Comparison of ENCODE assay signal across 7 mouse cellular contexts in the genomic region with DNA sequence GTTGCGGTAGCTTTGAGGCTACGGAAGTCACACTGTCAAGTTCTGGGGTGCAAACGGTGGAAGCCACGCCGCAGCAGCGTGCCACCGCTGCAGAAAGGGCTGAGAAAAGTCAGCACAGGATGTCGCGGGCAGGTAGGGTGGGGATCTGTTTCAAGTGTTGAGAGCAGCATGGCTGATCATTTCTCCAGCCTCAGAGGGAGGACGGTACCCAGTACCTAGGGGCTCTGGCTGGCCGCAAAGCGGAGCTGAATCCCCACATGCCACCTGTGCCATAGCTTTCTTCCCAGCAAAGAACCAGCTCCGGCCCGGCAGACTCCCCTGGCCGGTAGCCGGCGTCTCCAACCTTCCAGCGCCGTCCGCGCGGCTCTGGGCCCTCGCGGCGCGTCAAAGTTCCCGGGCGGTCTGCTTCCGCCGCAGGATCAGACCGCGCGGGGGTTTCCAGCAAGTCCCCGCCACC. TPM values are rescaled to one million over a fixed set of nuclear protein-coding genes. Genes with fewer than 3 reads are reported as not detected.
DNase-seq lines count a peak whose midpoint lies in the region; ATAC-seq and TF ChIP-seq lines count a peak whose summit lies in the region.

No protein-coding gene starts in this region.

- peak overlapping the region; percentile 94 for H3K4me3 ChIP-seq in neural tube, embryonic 11.5 days (ENCODE audit: low read depth, low read length)
- peak overlapping the region; percentile 82 for H3K4me3 ChIP-seq in embryonic facial prominence, embryonic 14.5 days (ENCODE audit: low read depth, low read length)
- peak overlapping the region; percentile 93 for H3K4me3 ChIP-seq in limb, embryonic 10.5 days
- H3K4me3 ChIP-seq in midbrain, postnatal 0 days (ENCODE audit: low read depth, low read length): peak overlapping the region; percentile 94

- under 1% methylated on average over 32 of the region's 34 CpGs for WGBS in neural tube, embryonic 11.5 days
- WGBS in embryonic facial prominence, embryonic 14.5 days: 0% methylated on average over 34 of the region's 34 CpGs
- WGBS in limb, embryonic 10.5 days: under 1% methylated on average over 34 of the region's 34 CpGs
- WGBS in midbrain, postnatal 0 days: 1% methylated on average over 33 of the region's 34 CpGs

- ATAC-seq in neural tube, embryonic 11.5 days (ENCODE audit: insufficient read depth, low FRiP score, low TSS enrichment): peak; percentile 71
- peak; percentile 72 for ATAC-seq in embryonic facial prominence, embryonic 14.5 days (ENCODE audit: low read depth)
- ATAC-seq in midbrain, postnatal 0 days (ENCODE audit: low FRiP score): peak; percentile 61

- H3K9me3 ChIP-seq in neural tube, embryonic 11.5 days (ENCODE audit: control insufficient read depth, low read length): no peaks in the 10 kb centered on the region
- peaks cover 4% of the 10 kb centered on the region; the same call in 1 of the 2 replicates for H3K9me3 ChIP-seq in embryonic facial prominence, embryonic 14.5 days (ENCODE audit: control insufficient read depth, low read length)
- H3K9me3 ChIP-seq in limb, embryonic 10.5 days (replicated peaks): no peaks in the 10 kb centered on the region
- no peaks in the 10 kb centered on the region for H3K9me3 ChIP-seq in midbrain, postnatal 0 days (ENCODE audit: low read length)

- peaks cover 13% of the 10 kb centered on the region; the same call in 1 of the 2 replicates for H3K4me1 ChIP-seq in neural tube, embryonic 11.5 days (ENCODE audit: control insufficient read depth, insufficient read depth, low read length)
- H3K4me1 ChIP-seq in embryonic facial prominence, embryonic 14.5 days (ENCODE audit: control insufficient read depth, insufficient read depth, low read length): peaks cover 25% of the 10 kb centered on the region
- peaks cover 16% of the 10 kb centered on the region for H3K4me1 ChIP-seq in limb, embryonic 10.5 days
- H3K4me1 ChIP-seq in midbrain, postnatal 0 days (ENCODE audit: insufficient read depth, low read length): peaks cover 8% of the 10 kb centered on the region; the same call in 1 of the 2 replicates

- DNase-seq in neural tube, embryonic 11.5 days (ENCODE audit: low spot score): no peak
- no peak for DNase-seq in neural tube, embryonic 10.5 days (ENCODE audit: extremely low spot score, low spot score)
- DNase-seq in embryonic facial prominence, embryonic 14.5 days (ENCODE audit: low spot score): no peak
- DNase-seq in limb, embryonic 10.5 days (ENCODE audit: low spot score): no peak
- DNase-seq in midbrain, postnatal 0 days (ENCODE audit: low spot score): no peak
- no peak for DNase-seq in adrenal gland, postnatal 25 days
- DNase-seq in adrenal gland, postnatal 10 days: no peak

- H3K36me3 ChIP-seq in neural tube, embryonic 11.5 days (ENCODE audit: control insufficient read depth, insufficient read depth, low read length): no peaks in the 10 kb centered on the region
- H3K36me3 ChIP-seq in embryonic facial prominence, embryonic 14.5 days (ENCODE audit: control insufficient read depth, insufficient read depth, low read length): no peaks in the 10 kb centered on the region; the same call in 1 of the 2 replicates
- peaks cover 8% of the 10 kb centered on the region for H3K36me3 ChIP-seq in limb, embryonic 10.5 days
- no peaks in the 10 kb centered on the region for H3K36me3 ChIP-seq in midbrain, postnatal 0 days (ENCODE audit: insufficient read depth, low read length)

- H3K9ac ChIP-seq in neural tube, embryonic 11.5 days (ENCODE audit: low read length): peak overlapping the region; percentile 98
- peak overlapping the region; percentile 97 for H3K9ac ChIP-seq in embryonic facial prominence, embryonic 14.5 days (ENCODE audit: low read depth, low read length)
- H3K9ac ChIP-seq in midbrain, postnatal 0 days (replicated peaks; ENCODE audit: low read length, poor library complexity, severe bottlenecking): peak overlapping the region; percentile 81

- peak overlapping the region; percentile 85 for H3K4me2 ChIP-seq in neural tube, embryonic 11.5 days (ENCODE audit: low read depth)
- peak overlapping the region; percentile 82 for H3K4me2 ChIP-seq in embryonic facial prominence, embryonic 14.5 days (ENCODE audit: low read depth, low read length)
- H3K4me2 ChIP-seq in midbrain, postnatal 0 days (ENCODE audit: low read depth, low read length, poor library complexity, severe bottlenecking): peak overlapping the region; percentile 89

- H3K27me3 ChIP-seq in neural tube, embryonic 11.5 days (ENCODE audit: control insufficient read depth, insufficient read depth, low read length): no peaks in the 10 kb centered on the region
- no peaks in the 10 kb centered on the region for H3K27me3 ChIP-seq in embryonic facial prominence, embryonic 14.5 days (replicated peaks; ENCODE audit: control insufficient read depth, insufficient read depth, low read length)
- no peaks in the 10 kb centered on the region for H3K27me3 ChIP-seq in limb, embryonic 10.5 days (ENCODE audit: low read depth, poor library complexity, severe bottlenecking)
- H3K27me3 ChIP-seq in midbrain, postnatal 0 days (ENCODE audit: insufficient read depth, low read length): no peaks in the 10 kb centered on the region

- TF ChIP-seq CTCF in midbrain, postnatal 0 days (IDR thresholded peaks at IDR 0.05): no peak

- peak overlapping the region; percentile 100 for H3K27ac ChIP-seq in neural tube, embryonic 11.5 days (ENCODE audit: low read depth, low read length)
- peak overlapping the region; percentile 100 for H3K27ac ChIP-seq in embryonic facial prominence, embryonic 14.5 days (replicated peaks; ENCODE audit: low read depth, low read length)
- H3K27ac ChIP-seq in limb, embryonic 10.5 days: peak overlapping the region; percentile 99
- peak overlapping the region; percentile 92 for H3K27ac ChIP-seq in midbrain, postnatal 0 days (ENCODE audit: low read depth, low read length)

RNA-seq across cellular contexts. Expression of gene Creb1, which starts 0.3 kb away (rescaled TPM):
- 58.2 and 63.0 TPM in 2 replicates for polyA plus RNA-seq in neural tube, embryonic 11.5 days (2014; fragmentation: Nextera tagmentation; extraction: Ambion mirVana)
- polyA plus RNA-seq in embryonic facial prominence, embryonic 14.5 days (2014; fragmentation: Nextera tagmentation; extraction: Ambion mirVana): 36.4 and 40.4 TPM in 2 replicates
- 41.8 and 48.6 TPM in 2 replicates for polyA plus RNA-seq in limb, embryonic 10.5 days (2016; fragmentation: Nextera tagmentation; extraction: Ambion mirVana)
- total RNA-seq in midbrain, postnatal 0 days (2014; rRNA removed): 45.1 and 52.9 TPM in 2 replicates
- polyA plus RNA-seq in midbrain, postnatal 0 days (2015; fragmentation: Nextera tagmentation; extraction: Ambion mirVana): 10.3 and 11.8 TPM in 2 replicates
- total RNA-seq in adrenal gland, postnatal 25 days (2021): 42.5 and 54.2 TPM in 2 replicates
- 10 to 100 TPM; 35.2 to 43.6 TPM for total RNA-seq in adrenal gland, postnatal 10 days (2021)
